Mouse (Mus musculus): ENCODE data around the gene Rcan1.
A peak's percentile ranks its signal among the peaks of the same experiment; 100 is the strongest.

Rcan1 gene

DNA sequence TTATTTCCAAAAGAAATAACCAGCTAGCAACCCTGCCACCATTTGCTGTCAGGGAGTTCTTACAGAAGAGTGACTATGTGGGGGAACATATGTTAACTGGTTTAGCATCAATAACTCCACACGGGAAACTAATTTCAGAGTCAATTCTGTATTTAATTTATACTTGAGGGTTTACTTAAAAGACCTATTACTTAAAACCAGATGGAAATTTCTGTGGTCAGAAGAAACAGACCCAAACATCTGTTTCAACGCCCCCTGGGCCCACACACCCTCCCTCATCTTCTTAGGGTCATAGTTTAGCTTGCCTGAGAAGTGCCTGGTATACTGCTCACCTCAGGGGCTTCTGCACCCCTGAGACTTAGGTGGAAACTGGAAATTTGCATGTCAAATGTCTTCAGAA is 116.8 kb downstream of the Rcan1 start:
- no peak for DNase-seq (ENCODE audit: extremely low read depth, low read depth, low spot score)

DNA sequence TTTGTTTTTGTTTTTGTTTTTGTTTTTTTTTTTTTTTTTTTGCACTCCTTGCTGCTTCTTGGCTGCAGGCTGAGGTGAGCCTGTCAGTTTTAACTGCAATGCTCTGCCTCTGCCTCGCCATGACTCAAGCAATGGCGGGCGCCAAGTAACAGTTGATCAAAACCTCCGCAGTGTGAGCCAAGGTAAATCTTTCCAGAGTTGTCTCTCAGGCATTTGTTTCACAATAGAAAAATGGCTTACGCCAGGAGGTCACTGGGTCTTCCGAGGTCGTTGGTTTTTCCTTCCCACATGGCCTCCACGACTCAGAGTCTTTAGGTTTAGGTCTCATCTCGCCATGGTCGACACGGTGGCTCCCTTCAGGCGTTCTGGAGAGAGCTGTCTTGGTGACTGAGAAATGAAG is 117.4 kb downstream of the Rcan1 start:
- peak; percentile 50 for DNase-seq (ENCODE audit: extremely low read depth, low read depth, low spot score)

DNA sequence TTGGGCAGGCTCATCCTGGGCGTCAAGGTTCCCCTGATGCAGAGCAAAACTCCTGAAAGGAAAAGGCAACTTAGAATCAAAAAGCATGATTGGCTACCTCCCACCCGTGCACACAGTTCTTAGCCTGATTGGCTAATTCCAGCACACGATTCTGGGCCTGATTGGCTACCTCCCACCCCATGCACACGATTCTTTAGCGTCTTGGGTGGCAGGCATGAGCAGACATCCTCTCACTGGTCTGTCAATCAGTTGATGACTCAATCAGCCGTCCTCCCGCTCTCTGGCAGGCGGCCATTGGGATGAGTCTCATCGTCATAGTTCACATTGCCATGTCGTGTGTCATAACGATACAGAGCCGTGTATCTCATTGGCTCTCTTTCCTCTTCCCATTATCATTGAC is 121.7 kb downstream of the Rcan1 start:
- DNase-seq (ENCODE audit: extremely low read depth, low read depth, low spot score) = no peak

DNA sequence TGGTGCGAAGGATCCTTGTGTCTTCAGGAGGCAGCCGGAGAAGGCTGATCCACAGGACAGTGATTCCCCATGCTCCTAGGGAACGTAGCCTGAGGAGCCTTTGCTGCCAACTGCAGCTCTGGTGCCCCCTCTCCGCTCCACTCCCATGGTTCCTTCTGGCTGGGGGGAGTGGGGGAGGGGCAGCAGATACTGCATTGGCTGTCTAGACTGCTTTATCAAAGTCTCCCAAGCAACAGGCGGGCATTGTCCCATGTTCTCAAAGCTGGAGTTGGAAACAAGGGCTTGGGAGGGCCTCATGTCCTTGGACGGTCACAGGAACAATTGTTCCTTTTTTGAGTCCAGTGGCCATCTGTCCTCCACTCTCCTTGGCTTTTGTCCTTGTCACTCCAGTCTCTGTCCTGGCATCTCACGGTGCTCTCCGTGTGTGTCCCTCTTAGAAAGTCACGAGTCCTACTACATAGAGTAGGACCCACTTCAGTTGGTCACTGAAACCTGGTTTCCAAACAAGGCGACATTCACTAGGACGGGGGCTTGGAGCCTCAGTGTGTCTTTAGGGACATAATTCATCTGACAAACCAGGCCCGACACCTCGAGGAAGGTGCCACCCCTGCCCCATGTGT is 124.3 kb downstream of the Rcan1 start:
- no peak for DNase-seq (ENCODE audit: extremely low read depth, low read depth, low spot score)

DNA sequence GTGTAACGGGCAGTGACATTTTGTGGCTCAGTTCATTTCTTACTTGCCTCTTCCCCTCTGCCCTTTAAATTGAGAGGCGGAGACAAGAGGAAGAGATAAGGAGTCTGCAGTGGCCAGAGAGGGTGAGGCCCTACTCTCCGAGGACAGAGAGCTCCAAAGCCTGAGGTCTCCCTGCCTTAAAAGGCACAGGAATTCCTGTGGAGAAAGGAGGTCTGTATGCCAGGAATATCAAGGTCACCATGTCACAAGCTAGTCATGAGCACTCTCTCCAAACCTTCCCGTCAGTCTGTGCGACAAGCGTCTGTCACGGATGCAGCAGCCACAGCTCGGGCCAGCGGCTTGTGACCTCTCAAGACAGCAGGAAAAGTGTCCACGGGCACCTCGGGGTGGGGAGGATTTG is 125.5 kb downstream of the Rcan1 start:
- no peak for DNase-seq (ENCODE audit: extremely low read depth, low read depth, low spot score)
